Mouse (Mus musculus) neural tube, embryonic 13.5 days (tissue): ENCODE results near the gene Agtpbp1. TPM values are rescaled to one million over a fixed set of nuclear protein-coding genes. Genes with fewer than 3 reads are reported as not detected.
A peak's percentile ranks its signal among the peaks of the same experiment; 100 is the strongest.
"Not testable (repeated sequence)": the region's sequence is repeated elsewhere in the genome, so short reads cannot be mapped to it uniquely, and the experiment has no call there.

Experiments used
- ATAC-seq: fragments of 200-750 bp; cut with Nextera tagmentation; 2 replicates; pipeline ENCODE4 v1.8.0; 2017; ENCODE audit warnings: low read depth, mild to moderate bottlenecking, moderate TSS enrichment, moderate library complexity
- H3K27ac ChIP-seq: fragments of 300-500 bp; sonication (generic); replicated peaks from 2 replicates; pipeline ENCODE4 v1.5.1; 2015; ENCODE audit warnings: moderate library complexity, mild to moderate bottlenecking, inconsistent platforms
- H3K27me3 ChIP-seq: fragments of 300-500 bp; sonication (generic); 2 replicates; pipeline ENCODE4 v1.6.1; 2015; ENCODE audit warnings: mild to moderate bottlenecking, inconsistent platforms
- H3K36me3 ChIP-seq: fragments of 300-500 bp; sonication (generic); 2 replicates; pipeline ENCODE4 v1.6.1; 2015; ENCODE audit warnings: mild to moderate bottlenecking, inconsistent platforms
- H3K4me1 ChIP-seq: fragments of 300-500 bp; sonication (generic); replicated peaks from 2 replicates; pipeline ENCODE4 v1.6.1; 2015; ENCODE audit warnings: inconsistent platforms
- H3K4me2 ChIP-seq: fragments of 300-500 bp; sonication (generic); 2 replicates; pipeline ENCODE4 v1.6.1; 2015; ENCODE audit warnings: inconsistent platforms, mild to moderate bottlenecking, moderate library complexity
- H3K4me3 ChIP-seq: fragments of 300-500 bp; sonication (generic); 2 replicates; pipeline ENCODE4 v1.5.1; 2015; ENCODE audit warnings: mild to moderate bottlenecking, inconsistent platforms
- H3K9ac ChIP-seq: fragments of 300-500 bp; sonication (generic); 2 replicates; pipeline ENCODE4 v1.6.1; 2015; ENCODE audit warnings: moderate library complexity, mild to moderate bottlenecking, inconsistent platforms
- H3K9me3 ChIP-seq: fragments of 300-500 bp; sonication (generic); 2 replicates; pipeline ENCODE4 v1.6.1; 2016; ENCODE audit warnings: inconsistent platforms
- WGBS: fragments of 180-500 bp; shearing (Covaris S2); methylation state at CpG from one replicate; pipeline ENCODE4 v1.1.7; 2015; 5-methylcytosine and 5-hydroxymethylcytosine counted together
- polyA plus RNA-seq: library from polyadenylated mRNA; unstranded; fragments of >200 nt; fragmentation: Nextera tagmentation; extraction: Ambion mirVana; gene quantifications from 2 replicates; pipeline ENCODE4 v1.2.1, GENCODE M21; 2015

The Agtpbp1 gene
- polyA plus RNA-seq, 1 experiment from 2014 or later, result 64.8 TPM

DNA sequence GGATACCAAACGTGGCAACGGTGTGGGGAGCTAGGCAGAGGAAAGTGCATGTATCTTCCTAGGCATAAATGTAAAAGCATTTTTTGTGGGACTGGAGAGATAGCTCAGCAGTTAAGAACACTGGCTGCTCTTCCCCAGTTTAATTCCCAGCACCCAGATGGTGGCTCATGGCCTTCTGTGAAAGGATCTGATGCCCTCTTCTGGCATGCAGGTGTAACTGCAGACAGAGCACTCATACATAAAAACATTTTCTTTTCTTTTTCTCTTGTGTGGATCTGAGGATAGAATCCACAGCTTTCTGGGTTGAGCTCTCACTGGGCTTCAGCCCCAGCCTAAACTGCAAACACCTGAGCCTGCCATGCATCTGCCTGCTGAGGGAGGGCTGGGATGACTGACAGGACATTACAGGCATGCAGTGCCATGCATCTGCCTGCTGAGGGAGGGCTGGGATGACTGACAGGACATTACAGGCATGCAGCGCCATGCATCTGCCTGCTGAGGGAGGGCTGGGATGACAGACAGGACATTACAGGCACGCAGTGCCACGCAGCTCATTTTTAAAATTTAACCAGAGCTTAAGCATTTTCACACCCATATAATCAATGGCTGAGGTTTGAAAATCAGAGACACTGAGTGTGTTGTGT lies 90.3 kb downstream of the Agtpbp1 start:
- Histone ChIP-seq H3K4me2 (no peak overlapping the region), H3K27ac (no peak overlapping the region), H3K4me1 (peaks cover 5% of the 10 kb centered on the region), H3K27me3 (no peaks in the 10 kb centered on the region), H3K4me3 (no peak overlapping the region), H3K9me3 (no peaks in the 10 kb centered on the region), H3K36me3 (peaks cover 24% of the 10 kb centered on the region), H3K9ac (no peak overlapping the region)
- WGBS, result 81% methylated on average over 5 of the region's 5 CpGs
- no peak; the same call in 1 of the 2 replicates for ATAC-seq

DNA sequence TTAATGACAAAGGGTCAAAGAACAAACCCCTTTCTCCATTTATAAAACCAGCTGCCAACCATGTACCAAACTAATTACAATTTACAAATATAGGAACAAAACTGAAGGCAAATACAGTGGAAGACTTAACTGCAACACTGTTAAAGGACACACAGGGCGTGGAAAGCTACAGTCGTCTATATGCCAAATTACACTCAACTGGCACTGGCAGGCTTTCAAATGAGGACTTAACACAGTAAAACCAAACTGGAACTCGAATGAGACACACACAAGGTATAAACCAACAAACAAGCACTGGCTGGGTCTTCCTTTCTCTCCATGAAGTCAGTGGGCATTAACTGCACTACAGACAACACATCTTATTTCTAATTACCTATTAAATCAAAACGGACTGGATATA lies 94.3 kb downstream of the Agtpbp1 start:
- 80% methylated on average over 4 of the region's 4 CpGs for WGBS
- Histone ChIP-seq H3K36me3 (peaks cover 14% of the 10 kb centered on the region), H3K9ac (no peak overlapping the region), H3K27me3 (no peaks in the 10 kb centered on the region), H3K4me1 (peaks cover under 1% of the 10 kb centered on the region), H3K4me2 (no peak overlapping the region), H3K4me3 (no peak overlapping the region), H3K9me3 (no peaks in the 10 kb centered on the region), H3K27ac (no peak overlapping the region)
- ATAC-seq, result no peak

DNA sequence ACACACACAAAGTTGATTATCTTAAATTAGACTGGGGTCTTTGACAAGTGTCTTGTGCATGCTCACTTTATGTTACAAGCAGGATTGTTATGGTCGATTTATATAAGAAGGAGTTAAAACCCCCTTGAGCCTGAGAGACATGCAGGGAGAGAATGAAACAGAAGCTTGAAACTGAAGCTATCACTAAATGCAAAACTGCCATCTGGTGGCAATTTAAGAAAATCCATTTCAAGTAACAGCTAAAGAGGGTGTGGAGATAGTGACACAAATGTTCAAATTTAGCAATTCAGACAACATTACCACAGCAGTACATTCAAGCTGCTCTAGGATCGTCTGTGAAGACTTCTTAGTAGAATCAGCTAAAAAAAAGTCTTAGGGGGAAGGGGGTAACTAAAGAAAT lies 95.9 kb downstream of the Agtpbp1 start:
- Histone ChIP-seq H3K4me3 (no peak overlapping the region), H3K4me2 (no peak overlapping the region), H3K9ac (no peak overlapping the region), H3K27ac (0 out of 2 replicates have a peak overlapping the region, but pooled peaks have one; percentile 28), H3K36me3 (peaks cover 1% of the 10 kb centered on the region; the same call in 1 of the 2 replicates), H3K9me3 (no peaks in the 10 kb centered on the region), H3K4me1 (no peaks in the 10 kb centered on the region; the same call in 1 of the 2 replicates), H3K27me3 (no peaks in the 10 kb centered on the region)
- no peak for ATAC-seq
- 53% methylated on average over 2 of the region's 2 CpGs for WGBS

DNA sequence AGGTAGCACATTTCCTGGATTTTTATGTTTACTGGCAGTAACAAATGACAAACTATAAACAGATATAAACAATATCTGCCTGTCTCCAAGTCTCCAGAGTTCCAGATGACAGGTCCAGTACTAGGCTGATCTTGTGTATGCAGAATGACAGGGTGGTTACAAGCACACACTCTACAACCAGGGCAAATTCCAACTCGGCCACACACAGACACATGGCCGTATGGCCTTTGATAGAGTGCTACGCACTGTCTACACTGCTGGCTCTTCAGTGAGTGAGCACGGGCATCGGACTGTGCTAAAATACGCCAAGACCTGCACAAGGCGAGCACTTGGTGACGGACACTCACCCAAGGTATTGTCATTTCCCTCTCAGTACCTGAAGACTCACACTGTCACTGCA lies 97.7 kb downstream of the Agtpbp1 start:
- WGBS, result 93% methylated on average over 8 of the region's 8 CpGs
- H3K4me2 ChIP-seq, result no peak overlapping the region
- H3K4me1 ChIP-seq, result no peaks in the 10 kb centered on the region; the same call in 1 of the 2 replicates
- no peaks in the 10 kb centered on the region for H3K27me3 ChIP-seq
- H3K27ac ChIP-seq, result no peak overlapping the region
- no peaks in the 10 kb centered on the region for H3K9me3 ChIP-seq
- no peak for ATAC-seq
- H3K36me3 ChIP-seq, result peaks cover 1% of the 10 kb centered on the region; the same call in 1 of the 2 replicates
- no peak overlapping the region for H3K9ac ChIP-seq
- no peak overlapping the region for H3K4me3 ChIP-seq

DNA sequence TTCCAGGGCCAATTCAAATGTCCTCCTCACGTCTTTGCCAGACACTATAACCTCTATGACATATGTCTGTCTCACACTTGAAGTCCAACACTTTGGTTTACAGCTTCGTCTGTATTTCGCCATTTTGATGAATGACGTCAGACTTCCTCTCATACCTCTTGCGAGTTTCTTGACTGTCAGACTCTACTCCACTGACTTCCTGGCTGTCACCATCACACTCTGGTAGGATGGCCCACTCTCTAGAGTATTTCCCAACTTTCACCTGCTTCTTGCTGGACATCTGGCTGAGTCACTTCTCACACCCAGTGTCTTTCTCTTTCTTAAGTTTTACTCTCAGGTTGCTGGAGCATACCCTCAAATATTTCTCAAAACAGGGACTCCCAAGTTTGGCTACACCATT lies 98.8 kb downstream of the Agtpbp1 start:
- H3K9me3 ChIP-seq, result no peaks in the 10 kb centered on the region
- H3K27ac ChIP-seq, result no peak overlapping the region
- ATAC-seq, result no peak
- 93% methylated on average over 5 of the region's 5 CpGs for WGBS
- no peak overlapping the region for H3K4me2 ChIP-seq
- H3K4me1 ChIP-seq, result no peaks in the 10 kb centered on the region; the same call in 1 of the 2 replicates
- no peaks in the 10 kb centered on the region for H3K27me3 ChIP-seq
- peaks cover 5% of the 10 kb centered on the region; the same call in 1 of the 2 replicates for H3K36me3 ChIP-seq
- no peak overlapping the region for H3K4me3 ChIP-seq
- H3K9ac ChIP-seq, result no peak overlapping the region

DNA sequence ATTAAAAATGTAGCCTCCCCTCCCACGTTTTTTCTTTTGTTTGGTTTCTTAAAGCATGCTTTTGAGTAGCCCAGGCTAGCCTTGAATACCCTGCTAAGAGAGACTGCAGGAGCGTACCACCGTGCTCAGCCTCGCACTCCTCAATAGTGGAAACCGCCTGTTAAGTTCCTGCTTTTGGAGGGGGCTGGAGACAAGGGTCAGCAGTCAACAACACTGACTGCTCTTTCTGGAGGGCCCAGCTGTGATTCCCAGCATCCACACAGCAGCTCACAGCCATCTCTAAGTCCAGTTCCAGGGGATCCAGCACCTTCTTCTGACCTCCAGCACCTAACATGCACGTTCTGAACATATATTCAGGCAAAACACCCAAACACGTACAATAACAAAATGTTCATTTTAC lies 99.6 kb downstream of the Agtpbp1 start:
- Histone ChIP-seq H3K27me3 (no peaks in the 10 kb centered on the region), H3K36me3 (peaks cover 5% of the 10 kb centered on the region; the same call in 1 of the 2 replicates), H3K4me2 (no peak overlapping the region), H3K4me3 (no peak overlapping the region), H3K9me3 (no peaks in the 10 kb centered on the region), H3K27ac (no peak overlapping the region), H3K4me1 (no peaks in the 10 kb centered on the region; the same call in 1 of the 2 replicates), H3K9ac (no peak overlapping the region)
- ATAC-seq, result no peak
- WGBS, result 86% methylated on average over 7 of the region's 7 CpGs

DNA sequence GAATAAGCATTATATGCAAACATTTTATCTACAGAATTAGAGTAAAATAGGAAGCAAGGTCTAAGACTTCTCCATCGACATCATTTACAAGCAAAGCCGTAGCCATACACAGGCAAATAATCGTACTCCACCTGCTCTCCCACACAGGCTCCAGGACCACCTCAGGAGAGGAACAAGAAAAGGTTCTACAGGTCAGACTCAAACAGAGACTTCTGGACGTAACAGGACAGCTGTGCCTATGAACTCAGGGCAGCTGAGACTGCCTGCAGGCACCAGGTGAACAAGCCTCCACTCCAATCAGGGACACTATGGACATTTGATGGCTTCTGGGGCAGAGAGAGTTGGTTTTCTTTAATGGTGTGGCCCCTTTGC lies 103.6 kb downstream of the Agtpbp1 start:
- Histone ChIP-seq H3K27ac (no peak overlapping the region), H3K9ac (no peak overlapping the region), H3K4me2 (no peak overlapping the region), H3K9me3 (no peaks in the 10 kb centered on the region), H3K4me3 (no peak overlapping the region), H3K36me3 (peaks cover 17% of the 10 kb centered on the region), H3K4me1 (no peaks in the 10 kb centered on the region), H3K27me3 (no peaks in the 10 kb centered on the region)
- WGBS, result 90% methylated on average over 4 of the region's 4 CpGs
- no peak for ATAC-seq

DNA sequence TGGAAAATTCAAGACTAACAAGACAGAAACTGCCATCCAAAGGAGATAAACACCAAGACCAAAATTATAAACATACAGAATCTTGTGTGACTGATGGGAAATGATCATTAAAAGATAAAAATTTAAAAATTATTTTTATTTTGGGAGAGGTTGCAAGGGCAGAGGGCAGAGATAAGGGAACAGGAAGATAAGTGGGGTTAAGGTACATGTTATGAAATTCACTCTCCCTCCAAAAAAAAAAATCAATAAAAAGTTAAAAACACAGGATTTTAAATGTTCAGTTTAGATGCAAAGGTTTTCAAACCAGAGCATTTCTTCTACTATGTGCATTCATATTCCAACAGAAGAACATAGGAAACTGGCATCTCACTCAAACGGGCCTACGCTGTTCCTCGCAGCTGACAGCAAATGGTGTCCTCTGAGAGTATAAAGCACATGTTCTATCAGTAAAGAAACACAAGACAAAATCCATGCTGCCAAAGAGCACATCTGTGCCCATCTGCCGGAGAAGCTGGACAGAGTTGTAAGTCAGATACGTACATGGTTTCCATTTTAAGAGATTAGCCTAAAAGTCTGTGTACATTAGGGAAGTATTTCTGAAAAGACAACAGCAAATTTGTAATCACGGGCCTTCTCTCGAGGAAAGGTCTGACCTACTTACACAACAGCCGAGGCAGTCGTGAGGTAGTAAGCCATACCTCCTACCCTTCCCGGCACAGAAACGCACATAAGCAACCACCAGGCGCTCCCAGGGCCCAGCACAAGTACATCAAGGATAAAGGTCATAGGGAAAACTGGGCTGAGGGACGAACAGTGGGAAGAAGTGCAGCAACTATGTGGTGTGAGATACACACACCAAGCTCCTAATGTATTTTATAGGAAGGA lies 104.2 kb downstream of the Agtpbp1 start:
- Histone ChIP-seq H3K4me1 (no peaks in the 10 kb centered on the region), H3K4me3 (no peak overlapping the region), H3K9ac (no peak overlapping the region), H3K36me3 (peaks cover 21% of the 10 kb centered on the region), H3K4me2 (no peak overlapping the region), H3K27ac (no peak overlapping the region), H3K27me3 (no peaks in the 10 kb centered on the region), H3K9me3 (no peaks in the 10 kb centered on the region)
- 90% methylated on average over 13 of the region's 13 CpGs for WGBS
- ATAC-seq, result no peak

DNA sequence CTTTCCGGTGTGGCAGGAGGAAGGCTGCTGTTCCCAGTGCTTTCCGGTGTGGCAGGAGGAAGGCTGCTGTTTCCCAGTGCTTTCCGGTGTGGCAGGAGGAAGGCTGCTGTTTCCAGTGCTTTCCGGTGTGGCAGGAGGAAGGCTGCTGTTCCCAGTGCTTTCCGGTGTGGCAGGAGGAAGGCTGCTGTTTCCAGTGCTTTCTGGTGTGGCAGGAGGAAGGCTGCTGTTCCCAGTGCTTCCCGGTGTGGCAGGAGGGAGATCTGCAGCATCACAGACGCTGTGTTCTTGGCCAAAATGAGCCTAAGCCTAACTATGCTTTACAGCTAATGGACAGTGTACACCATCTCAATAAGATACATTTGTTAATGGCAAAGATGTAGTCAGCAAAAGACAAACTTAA lies 107.1 kb downstream of the Agtpbp1 start:
- ATAC-seq, H3K4me2 ChIP-seq, H3K9me3 ChIP-seq, H3K27ac ChIP-seq, H3K27me3 ChIP-seq, H3K4me3 ChIP-seq, H3K4me1 ChIP-seq, H3K9ac ChIP-seq: not testable (repeated sequence)
- H3K36me3 ChIP-seq, result peaks cover 39% of the 10 kb centered on the region
- WGBS, result 88% methylated on average over 7 of the region's 7 CpGs

DNA sequence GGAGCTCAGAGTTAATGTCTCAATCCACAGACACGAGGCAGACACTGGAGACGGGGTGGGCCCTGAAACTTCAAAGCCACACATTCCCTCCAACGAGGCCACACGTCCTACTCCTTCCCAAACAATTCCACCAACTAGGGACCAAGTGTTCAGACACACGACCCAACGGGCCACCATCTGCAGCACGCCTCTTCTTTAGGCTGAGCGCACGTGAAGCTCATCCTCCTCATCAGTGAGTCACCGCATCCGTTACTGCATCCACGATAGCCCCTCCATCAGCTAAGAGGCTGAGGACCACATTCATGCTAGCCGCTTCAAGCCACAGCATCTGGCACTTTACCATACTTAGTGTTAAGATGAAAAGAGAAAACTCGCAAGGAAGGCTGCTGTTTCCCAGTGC lies 107.6 kb downstream of the Agtpbp1 start:
- ATAC-seq, result no peak
- no peaks in the 10 kb centered on the region for H3K9me3 ChIP-seq
- 91% methylated on average over 14 of the region's 14 CpGs for WGBS

DNA sequence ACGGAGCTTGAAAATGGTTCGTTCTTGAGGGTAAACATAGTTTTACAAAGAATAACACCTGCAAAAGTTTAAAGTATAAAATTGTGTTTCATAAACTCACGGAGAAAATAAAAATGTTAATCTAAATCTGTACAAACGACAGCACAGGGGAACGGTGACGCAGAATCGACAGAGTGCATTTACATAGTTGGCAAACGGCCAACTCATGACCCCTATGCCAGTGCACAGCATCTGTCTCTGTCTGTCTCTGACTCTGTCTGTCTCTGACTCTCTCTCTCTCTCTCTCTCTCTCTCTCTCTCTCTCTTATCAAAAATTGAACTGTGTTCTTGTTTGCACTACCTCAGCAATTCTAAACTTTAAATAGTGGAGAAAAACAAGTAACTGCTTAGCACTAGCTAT lies 110.1 kb downstream of the Agtpbp1 start:
- Histone ChIP-seq H3K27ac (peak overlapping the region; percentile 15; the same call in 1 of the 2 replicates), H3K4me1 (no peaks in the 10 kb centered on the region), H3K36me3 (peaks cover 48% of the 10 kb centered on the region), H3K4me2 (no peak overlapping the region), H3K4me3 (no peak overlapping the region), H3K27me3 (no peaks in the 10 kb centered on the region), H3K9me3 (no peaks in the 10 kb centered on the region), H3K9ac (no peak overlapping the region)
- WGBS, result 60% methylated on average over 8 of the region's 8 CpGs
- no peak for ATAC-seq

More for the DNA sequence above, 107.6 kb downstream of the Agtpbp1 start:
- Histone ChIP-seq H3K4me1 (no peaks in the 10 kb centered on the region), H3K4me2 (no peak overlapping the region), H3K9ac (no peak overlapping the region), H3K36me3 (peaks cover 39% of the 10 kb centered on the region), H3K27me3 (no peaks in the 10 kb centered on the region), H3K27ac (no peak overlapping the region), H3K4me3 (no peak overlapping the region)

DNA sequence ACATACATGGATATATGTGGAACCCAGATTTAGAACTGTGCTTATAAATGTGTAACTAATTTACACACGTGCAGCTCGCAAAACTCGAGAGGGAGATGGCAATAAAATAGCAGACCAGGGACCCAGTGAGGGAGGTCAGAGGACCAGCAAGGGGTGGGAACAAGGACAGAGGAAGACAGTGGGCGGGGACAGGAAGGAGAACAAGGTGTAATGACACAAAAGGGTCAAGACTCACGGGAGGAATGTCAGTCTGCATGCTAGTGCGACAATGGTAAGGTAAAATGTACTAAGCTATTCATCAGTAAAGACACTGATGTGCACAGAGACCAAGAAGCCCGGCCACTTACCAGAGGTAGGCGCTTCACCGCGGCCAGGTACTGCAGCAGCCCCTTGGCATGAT lies 111.7 kb downstream of the Agtpbp1 start:
- WGBS, result 77% methylated on average over 10 of the region's 10 CpGs
- no peak for ATAC-seq
- no peaks in the 10 kb centered on the region for H3K27me3 ChIP-seq

More for the DNA sequence above, 111.7 kb downstream of the Agtpbp1 start:
- Histone ChIP-seq H3K9ac (no peak overlapping the region), H3K9me3 (no peaks in the 10 kb centered on the region), H3K4me1 (no peaks in the 10 kb centered on the region), H3K27ac (no peak overlapping the region), H3K4me2 (no peak overlapping the region), H3K36me3 (peaks cover 48% of the 10 kb centered on the region), H3K4me3 (no peak overlapping the region)
